Mouse (Mus musculus) lung, postnatal 4 days (tissue): ENCODE measurements around the gene Tmem26.
A peak's percentile ranks its signal among the peaks of the same experiment; 100 is the strongest.

Source experiments
- DNase-seq, 2 experiments: peaks; one replicate each; pipeline ENCODE4 v3.0.0; 2021

Tmem26 gene

DNA sequence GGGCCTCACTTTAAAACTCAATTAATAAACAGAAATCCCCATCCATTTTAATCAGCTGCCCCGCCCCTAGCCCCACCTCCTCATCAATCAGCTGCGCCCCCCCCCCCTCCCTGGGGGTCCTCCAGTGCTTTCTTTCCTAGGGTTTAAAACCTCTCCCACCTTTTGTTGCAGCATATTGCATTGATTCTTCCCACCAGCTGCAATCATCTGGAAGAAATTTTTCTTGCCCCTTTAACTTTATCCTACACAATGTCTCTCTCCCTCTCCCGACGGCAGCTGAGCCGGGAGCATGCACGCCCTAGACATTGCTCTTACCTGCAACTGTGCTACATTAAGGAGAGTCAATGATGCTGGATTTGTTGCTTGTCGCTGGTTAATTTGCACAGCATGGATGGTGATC lies 36.3 kb downstream of the Tmem26 start:
- no peak for DNase-seq

GRCm38 (mm10) chr10:68781067-68781868 lies 57.8 kb downstream of the Tmem26 start:
- peak in 1 of 2 experiments; percentile 35 for DNase-seq

GRCm38 (mm10) chr10:68782724-68783123 lies 59.3 kb downstream of the Tmem26 start:
- DNase-seq: no peak

- DNase-seq: no peak
Observed at GRCm38 (mm10) chr10:68783856-68784255, 60.4 kb downstream of the Tmem26 start.

- DNase-seq: no peak
Observed at GRCm38 (mm10) chr10:68784463-68784862, 61.0 kb downstream of the Tmem26 start.

GRCm38 (mm10) chr10:68795466-68795865 lies 72.0 kb downstream of the Tmem26 start:
- peak; percentile 43 to 65 for DNase-seq

GRCm38 (mm10) chr10:68799883-68800282 lies 76.4 kb downstream of the Tmem26 start:
- no peak for DNase-seq

GRCm38 (mm10) chr10:68800339-68800738 lies 76.9 kb downstream of the Tmem26 start:
- DNase-seq: no peak

GRCm38 (mm10) chr10:68806328-68806727 lies 82.9 kb downstream of the Tmem26 start:
- no peak for DNase-seq

DNA sequence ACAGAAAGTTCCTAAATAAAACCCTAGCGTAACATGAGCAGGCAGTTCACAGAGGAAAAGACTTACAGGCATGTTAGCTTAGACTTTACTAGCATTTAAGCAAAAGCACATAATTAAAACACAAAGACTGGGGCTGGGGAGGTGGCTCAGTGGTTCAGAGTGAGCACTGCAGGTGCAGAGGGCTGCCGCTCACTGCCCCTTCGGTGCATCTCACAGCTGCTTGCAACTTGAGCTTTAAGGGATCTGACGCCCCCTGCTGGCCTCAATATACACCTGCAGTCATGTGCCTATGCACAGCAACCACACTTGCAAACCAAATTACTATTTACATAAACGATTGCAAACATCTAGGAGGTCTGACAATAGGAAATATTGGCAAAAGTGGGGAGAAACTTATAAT lies 87.5 kb downstream of the Tmem26 start:
- no peak for DNase-seq

DNA sequence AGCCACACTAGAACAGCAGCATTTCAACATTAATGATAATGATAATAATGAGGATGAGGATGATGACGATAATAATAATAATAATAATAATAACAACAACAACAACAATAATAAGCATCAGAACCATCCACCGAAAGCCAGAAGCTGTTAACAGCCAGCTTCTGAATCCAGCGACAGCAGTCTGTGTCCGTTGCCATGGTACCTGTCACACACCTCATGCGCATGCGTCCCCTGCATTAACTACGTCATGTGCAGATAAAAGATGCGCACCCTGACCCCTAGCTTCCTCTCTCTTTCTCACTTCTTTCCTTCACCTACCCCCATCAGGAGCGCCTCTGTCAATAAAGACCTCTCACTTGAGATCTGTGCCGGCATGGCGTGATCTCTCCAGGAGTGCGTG lies 89.3 kb downstream of the Tmem26 start:
- no peak for DNase-seq

- DNase-seq: no peak
Observed at GRCm38 (mm10) chr10:68817281-68817680, 93.8 kb downstream of the Tmem26 start.

DNA sequence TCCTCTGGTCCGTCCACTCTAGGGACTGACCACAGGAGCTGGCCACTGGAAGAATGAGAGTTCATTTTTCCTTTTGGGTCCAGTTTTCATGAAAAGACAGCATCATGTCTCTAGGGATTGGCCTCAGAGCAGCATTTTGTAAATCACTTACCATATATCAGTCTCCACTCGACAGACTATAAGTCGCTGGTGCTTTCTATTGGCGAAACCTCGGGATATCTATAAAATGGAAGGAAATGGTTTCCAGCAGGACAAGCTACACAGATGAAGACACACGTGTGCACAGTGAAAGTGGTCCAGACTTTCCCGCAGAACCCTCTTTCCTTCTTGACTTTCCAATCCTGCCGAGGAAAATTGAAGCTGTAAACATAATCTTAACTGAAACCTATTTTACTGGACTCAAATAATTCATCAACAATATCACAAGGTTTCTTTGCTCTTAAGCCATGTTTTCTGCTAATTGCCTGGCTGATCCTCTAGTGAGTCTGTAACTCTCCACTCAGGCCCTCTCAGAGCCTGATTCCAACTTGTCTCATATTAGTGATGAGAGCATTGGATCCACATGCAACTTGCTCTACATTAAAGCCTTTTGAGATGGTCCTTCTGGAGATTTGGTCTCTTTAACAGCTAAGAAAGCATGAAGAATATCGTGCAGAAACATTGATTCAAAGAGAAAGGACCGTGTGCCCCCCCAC lies 94.8 kb downstream of the Tmem26 start:
- no peak for DNase-seq

GRCm38 (mm10) chr10:68824519-68824918 lies 101.1 kb downstream of the Tmem26 start:
- DNase-seq: no peak
